Mouse (Mus musculus) ES-Bruce4 (cell line): Measurements from ENCODE around the gene Plekhm1. TPM values are rescaled to one million over a fixed set of nuclear protein-coding genes. Genes with fewer than 3 reads are reported as not detected.

Experiments used
- H3K27ac ChIP-seq: 2 replicates; pipeline ENCODE4 v1.5.1; 2012; ENCODE audit warnings: low read length, inconsistent platforms; ENCODE audit not compliant: insufficient read depth
- H3K27me3 ChIP-seq: 2 replicates; pipeline ENCODE4 v1.6.1; 2012; ENCODE audit warnings: mild to moderate bottlenecking, low read length, inconsistent platforms; ENCODE audit not compliant: control insufficient read depth, poor library complexity, insufficient read depth, severe bottlenecking
- H3K36me3 ChIP-seq: 2 replicates; pipeline ENCODE4 v1.6.1; 2012; ENCODE audit warnings: inconsistent platforms, mild to moderate bottlenecking, low read length, moderate library complexity; ENCODE audit not compliant: control insufficient read depth, poor library complexity, insufficient read depth, severe bottlenecking
- H3K4me1 ChIP-seq: one replicate; pipeline ENCODE4 v1.8.1; 2011; ENCODE audit warnings: low read length; ENCODE audit not compliant: control insufficient read depth, insufficient read depth
- H3K4me3 ChIP-seq: 2 replicates; pipeline ENCODE4 v1.5.1; 2011; ENCODE audit warnings: low read depth, mild to moderate bottlenecking, low read length
- H3K9ac ChIP-seq: 2 replicates; pipeline ENCODE4 v1.6.1; 2012; ENCODE audit warnings: low read depth, mild to moderate bottlenecking, inconsistent platforms; ENCODE audit not compliant: poor library complexity, severe bottlenecking
- H3K9me3 ChIP-seq: replicated peaks from 2 replicates; pipeline ENCODE4 v1.6.1; 2012; ENCODE audit warnings: mild to moderate bottlenecking, low read length, inconsistent platforms; ENCODE audit not compliant: control insufficient read depth, poor library complexity, insufficient read depth, severe bottlenecking
- CTCF ChIP-seq: IDR thresholded peaks from one replicate; pipeline ENCODE4 v1.8.1; 2011; ENCODE audit warnings: low read depth, low read length
- EP300 ChIP-seq: IDR thresholded peaks from 2 replicates; pipeline ENCODE4 v1.6.1; 2011; ENCODE audit warnings: low read depth, low read length; ENCODE audit not compliant: insufficient read depth
- POLR2A ChIP-seq: IDR thresholded peaks from one replicate; pipeline ENCODE4 v1.8.1; 2011; ENCODE audit warnings: low read length; ENCODE audit not compliant: insufficient read depth
- polyA plus RNA-seq: library from polyadenylated mRNA; stranded (reverse); fragments of >200 nt; gene quantifications from 2 replicates; pipeline ENCODE4 v1.2.4, GENCODE M21; 2011; ENCODE audit warnings: low read depth; ENCODE audit not compliant: missing spikeins, insufficient read depth, insufficient read length

Plekhm1 gene
- polyA plus RNA-seq, 1 experiment: 22.0 TPM

GRCm38 (mm10) chr11:103362521-103363181, 49.8 kb downstream of the Plekhm1 start:
- Histone ChIP-seq H3K4me1 (peaks cover 2% of the 10 kb centered on the region), H3K27ac (peak overlapping the region; percentile 13), H3K9me3 (no peaks in the 10 kb centered on the region), H3K4me3 (peak overlapping the region; percentile 68), H3K27me3 (no peaks in the 10 kb centered on the region), H3K36me3 (peaks cover 14% of the 10 kb centered on the region), H3K9ac (peak overlapping the region; percentile 88)
- no peak for TF ChIP-seq CTCF
- TF ChIP-seq POLR2A: no peak
- no peak for TF ChIP-seq EP300

GRCm38 (mm10) chr11:103362054-103362432, 50.4 kb downstream of the Plekhm1 start:
- Histone ChIP-seq H3K9ac (peak overlapping the region; percentile 88), H3K9me3 (no peaks in the 10 kb centered on the region), H3K27ac (peak overlapping the region; percentile 13; the same call in 1 of the 2 replicates), H3K27me3 (no peaks in the 10 kb centered on the region), H3K36me3 (peaks cover 8% of the 10 kb centered on the region), H3K4me1 (peaks cover 2% of the 10 kb centered on the region), H3K4me3 (peak overlapping the region; percentile 68)
- TF ChIP-seq POLR2A: peak; percentile 70
- no peak for TF ChIP-seq CTCF
- TF ChIP-seq EP300: no peak

GRCm38 (mm10) chr11:103361396-103362053, 51.0 kb downstream of the Plekhm1 start:
- H3K27ac ChIP-seq: no peak overlapping the region
- H3K9ac ChIP-seq: peak overlapping the region; percentile 87
- no peaks in the 10 kb centered on the region for H3K9me3 ChIP-seq
- peaks cover 3% of the 10 kb centered on the region for H3K36me3 ChIP-seq
- TF ChIP-seq EP300 (no peak), CTCF (no peak), POLR2A (no peak)
- peak overlapping the region; percentile 68 for H3K4me3 ChIP-seq
- no peaks in the 10 kb centered on the region for H3K27me3 ChIP-seq
- peaks cover 2% of the 10 kb centered on the region for H3K4me1 ChIP-seq

- Histone ChIP-seq H3K9ac (peak overlapping the region; percentile 87), H3K36me3 (no peaks in the 10 kb centered on the region), H3K27me3 (no peaks in the 10 kb centered on the region), H3K27ac (no peak overlapping the region), H3K4me3 (peak overlapping the region; percentile 61), H3K9me3 (no peaks in the 10 kb centered on the region), H3K4me1 (peaks cover 4% of the 10 kb centered on the region)
- TF ChIP-seq POLR2A: no peak
- TF ChIP-seq CTCF: no peak
- no peak for TF ChIP-seq EP300
These were observed 51.8 kb downstream of the Plekhm1 start for GRCm38 (mm10) chr11:103360661-103361081.

- Histone ChIP-seq H3K9me3 (no peaks in the 10 kb centered on the region), H3K36me3 (no peaks in the 10 kb centered on the region), H3K4me1 (peaks cover 4% of the 10 kb centered on the region), H3K4me3 (peak overlapping the region; percentile 61), H3K27me3 (no peaks in the 10 kb centered on the region), H3K27ac (no peak overlapping the region), H3K9ac (peak overlapping the region; percentile 87)
- TF ChIP-seq EP300 (no peak), CTCF (peak; percentile 64), POLR2A (no peak)
These were observed 52.4 kb downstream of the Plekhm1 start for GRCm38 (mm10) chr11:103359841-103360641.
